Mouse (Mus musculus): ENCODE results near the gene Nav1. TPM values are rescaled to one million over a fixed set of nuclear protein-coding genes. Genes with fewer than 3 reads are reported as not detected.

The Nav1 gene
- total and polyA plus RNA-seq, 2 experiments from 2014 or later, result 46.5 to 99.1 TPM

GRCm38 (mm10) chr1:135615715-135616641 is 8.9 kb upstream of the Nav1 start:
- no peak overlapping the region for H3K4me2 ChIP-seq (ENCODE audit: low read depth, low read length, poor library complexity, severe bottlenecking)
- no peaks in the 10 kb centered on the region for H3K36me3 ChIP-seq (ENCODE audit: insufficient read depth, low read length)
- ATAC-seq (ENCODE audit: low FRiP score) (peak; percentile 71; the same call in 1 of the 2 replicates), DNase-seq (ENCODE audit: low spot score) (peak; percentile 70)
- TF ChIP-seq CTCF (IDR thresholded peaks at IDR 0.05), result no peak
- H3K9me3 ChIP-seq (ENCODE audit: low read length), result no peaks in the 10 kb centered on the region
- H3K4me1 ChIP-seq (ENCODE audit: insufficient read depth, low read length), result peaks cover 5% of the 10 kb centered on the region; the same call in 1 of the 2 replicates
- 14% methylated on average over 20 of the region's 20 CpGs for WGBS
- no peak overlapping the region for H3K27ac ChIP-seq (ENCODE audit: low read depth, low read length)
- H3K9ac ChIP-seq (replicated peaks; ENCODE audit: low read length, poor library complexity, severe bottlenecking), result no peak overlapping the region; the same call in 1 of the 2 replicates
- no peak overlapping the region for H3K4me3 ChIP-seq (ENCODE audit: low read depth, low read length)
- no peaks in the 10 kb centered on the region for H3K27me3 ChIP-seq (ENCODE audit: insufficient read depth, low read length)

GRCm38 (mm10) chr1:135609621-135610020 is 2.5 kb upstream of the Nav1 start:
- 79% methylated on average over 4 of the region's 4 CpGs for WGBS

GRCm38 (mm10) chr1:135606355-135607015 is 610 bp downstream of the Nav1 start:
- Histone ChIP-seq H3K9me3 (ENCODE audit: low read length) (no peaks in the 10 kb centered on the region), H3K4me1 (ENCODE audit: insufficient read depth, low read length) (no peaks in the 10 kb centered on the region), H3K27me3 (ENCODE audit: insufficient read depth, low read length) (no peaks in the 10 kb centered on the region), H3K9ac (replicated peaks; ENCODE audit: low read length, poor library complexity, severe bottlenecking) (no peak overlapping the region), H3K36me3 (ENCODE audit: insufficient read depth, low read length) (no peaks in the 10 kb centered on the region), H3K4me2 (ENCODE audit: low read depth, low read length, poor library complexity, severe bottlenecking) (no peak overlapping the region), H3K4me3 (ENCODE audit: low read depth, low read length) (no peak overlapping the region), H3K27ac (ENCODE audit: low read depth, low read length) (no peak overlapping the region)
- DNase-seq (ENCODE audit: low spot score) (no peak), ATAC-seq (ENCODE audit: low FRiP score) (no peak)
- 90% methylated on average over 12 of the region's 12 CpGs for WGBS
- TF ChIP-seq CTCF (IDR thresholded peaks at IDR 0.05), result no peak

More at GRCm38 (mm10) chr1:135609621-135610020, 2.5 kb upstream of the Nav1 start:
- Histone ChIP-seq H3K4me2 (ENCODE audit: low read depth, low read length, poor library complexity, severe bottlenecking) (no peak overlapping the region), H3K27me3 (ENCODE audit: insufficient read depth, low read length) (no peaks in the 10 kb centered on the region), H3K4me3 (ENCODE audit: low read depth, low read length) (no peak overlapping the region), H3K36me3 (ENCODE audit: insufficient read depth, low read length) (no peaks in the 10 kb centered on the region), H3K9me3 (ENCODE audit: low read length) (no peaks in the 10 kb centered on the region), H3K4me1 (ENCODE audit: insufficient read depth, low read length) (no peaks in the 10 kb centered on the region), H3K27ac (ENCODE audit: low read depth, low read length) (no peak overlapping the region), H3K9ac (replicated peaks; ENCODE audit: low read length, poor library complexity, severe bottlenecking) (no peak overlapping the region)
- ATAC-seq (ENCODE audit: low FRiP score), result no peak
- no peak for DNase-seq (ENCODE audit: low spot score)
- no peak for TF ChIP-seq CTCF (IDR thresholded peaks at IDR 0.05)

- no peak overlapping the region for H3K27ac ChIP-seq (ENCODE audit: low read depth, low read length)
- no peak overlapping the region for H3K4me2 ChIP-seq (ENCODE audit: low read depth, low read length, poor library complexity, severe bottlenecking)
- H3K4me3 ChIP-seq (ENCODE audit: low read depth, low read length), result no peak overlapping the region
- H3K27me3 ChIP-seq (ENCODE audit: insufficient read depth, low read length), result no peaks in the 10 kb centered on the region
- H3K36me3 ChIP-seq (ENCODE audit: insufficient read depth, low read length), result no peaks in the 10 kb centered on the region
- no peaks in the 10 kb centered on the region for H3K9me3 ChIP-seq (ENCODE audit: low read length)
- 78% methylated on average over 5 of the region's 5 CpGs for WGBS
- no peak for TF ChIP-seq CTCF (IDR thresholded peaks at IDR 0.05)
- DNase-seq (ENCODE audit: low spot score) (no peak), ATAC-seq (ENCODE audit: low FRiP score) (no peak)
- H3K4me1 ChIP-seq (ENCODE audit: insufficient read depth, low read length), result no peaks in the 10 kb centered on the region
- H3K9ac ChIP-seq (replicated peaks; ENCODE audit: low read length, poor library complexity, severe bottlenecking), result no peak overlapping the region
These were observed 1.6 kb downstream of the Nav1 start for GRCm38 (mm10) chr1:135605530-135605929.

GRCm38 (mm10) chr1:135604361-135605052 is 2.6 kb downstream of the Nav1 start:
- no peak overlapping the region for H3K9ac ChIP-seq (replicated peaks; ENCODE audit: low read length, poor library complexity, severe bottlenecking)
- 85% methylated on average over 7 of the region's 7 CpGs for WGBS
- H3K4me1 ChIP-seq (ENCODE audit: insufficient read depth, low read length), result peaks cover 5% of the 10 kb centered on the region; the same call in 1 of the 2 replicates
- no peak overlapping the region for H3K4me2 ChIP-seq (ENCODE audit: low read depth, low read length, poor library complexity, severe bottlenecking)
- H3K4me3 ChIP-seq (ENCODE audit: low read depth, low read length), result no peak overlapping the region
- H3K9me3 ChIP-seq (ENCODE audit: low read length), result no peaks in the 10 kb centered on the region
- ATAC-seq (ENCODE audit: low FRiP score) (no peak; the same call in 1 of the 2 replicates), DNase-seq (ENCODE audit: low spot score) (peak; percentile 73)
- no peaks in the 10 kb centered on the region for H3K36me3 ChIP-seq (ENCODE audit: insufficient read depth, low read length)
- no peak for TF ChIP-seq CTCF (IDR thresholded peaks at IDR 0.05)
- H3K27ac ChIP-seq (ENCODE audit: low read depth, low read length), result no peak overlapping the region
- no peaks in the 10 kb centered on the region for H3K27me3 ChIP-seq (ENCODE audit: insufficient read depth, low read length)

Data from midbrain, postnatal 0 days (tissue).